Mouse (Mus musculus) lung, adult 2 months (tissue): ENCODE measurements at regions not wholly inside any gene's neighbourhood (a gene's known extent, or its start where the extent isn't known, plus 50 kb on each side); places are given as distances from the start of the nearest gene placed in this dataset.

ENCODE experiments used
- CTCF ChIP-seq: fragments of 200-500 bp; IDR thresholded peaks from 2 replicates; pipeline ENCODE4 v1.5.1; 2011; ENCODE audit warnings: mild to moderate bottlenecking, low read length, control low read depth; ENCODE audit not compliant: insufficient read depth
- POLR2A ChIP-seq: fragments of 200-500 bp; IDR thresholded peaks from 2 replicates; pipeline ENCODE4 v1.6.1; 2011; ENCODE audit warnings: low read depth, mild to moderate bottlenecking, control low read depth, low read length, borderline replicate concordance; ENCODE audit errors: extremely low read depth

- TF ChIP-seq POLR2A = no peak
- 0 out of 2 replicates have a peak, but pooled peaks have one; percentile 13 for TF ChIP-seq CTCF
Observed at GRCm38 (mm10) chr5:118929037-118929436, 368.6 kb downstream of the Med13l start.
